Mouse (Mus musculus): ENCODE measurements around the gene Map3k11.

Map3k11 gene

DNA sequence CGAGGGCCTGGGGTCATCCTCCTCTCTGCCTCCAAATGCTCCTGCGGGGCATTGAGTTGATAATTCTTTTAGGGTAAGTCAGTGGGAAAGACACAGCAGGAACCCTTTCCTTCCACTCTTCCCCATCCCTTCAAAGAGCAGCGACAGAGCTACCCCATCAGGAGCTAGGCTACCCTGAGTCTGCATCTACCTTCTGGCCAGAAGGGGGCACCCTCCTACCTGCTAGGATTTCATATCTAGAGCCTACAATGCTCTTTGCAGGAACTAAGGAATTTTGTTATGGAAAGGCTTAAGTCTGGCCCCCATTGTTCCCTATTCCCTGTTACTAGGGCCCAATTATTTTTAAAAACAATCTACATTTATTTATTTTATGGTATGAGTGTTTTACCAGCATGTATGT, 22.7 kb downstream of the Map3k11 start:
- DNase-seq: peak; percentile 88

DNA sequence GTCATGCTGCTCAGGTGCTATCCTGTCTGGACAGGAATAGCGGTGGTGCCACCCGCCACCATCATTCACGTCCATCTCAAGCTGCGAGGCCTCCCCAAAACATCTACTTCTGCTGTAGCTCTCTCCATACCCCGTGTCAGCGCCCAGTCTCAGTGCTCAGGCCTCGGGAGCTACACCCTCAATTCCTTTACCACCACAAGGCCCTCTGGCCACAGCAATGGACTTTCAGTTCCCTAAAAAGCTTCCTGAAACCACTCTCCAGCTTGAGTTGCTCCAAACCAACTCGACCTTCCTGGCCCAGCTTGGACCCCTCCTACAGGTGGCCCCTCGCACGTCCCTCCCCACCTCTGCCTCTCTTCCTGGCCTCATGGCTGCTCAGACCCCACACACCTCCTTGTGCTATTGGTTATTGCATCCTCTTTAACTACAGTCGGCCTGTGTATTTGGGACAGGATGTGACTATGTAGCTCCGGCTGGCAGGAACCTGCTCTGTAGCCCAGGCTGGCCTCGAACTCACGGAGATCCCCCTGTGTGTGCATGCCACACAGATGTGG, 23.4 kb downstream of the Map3k11 start:
- no peak for DNase-seq

DNA sequence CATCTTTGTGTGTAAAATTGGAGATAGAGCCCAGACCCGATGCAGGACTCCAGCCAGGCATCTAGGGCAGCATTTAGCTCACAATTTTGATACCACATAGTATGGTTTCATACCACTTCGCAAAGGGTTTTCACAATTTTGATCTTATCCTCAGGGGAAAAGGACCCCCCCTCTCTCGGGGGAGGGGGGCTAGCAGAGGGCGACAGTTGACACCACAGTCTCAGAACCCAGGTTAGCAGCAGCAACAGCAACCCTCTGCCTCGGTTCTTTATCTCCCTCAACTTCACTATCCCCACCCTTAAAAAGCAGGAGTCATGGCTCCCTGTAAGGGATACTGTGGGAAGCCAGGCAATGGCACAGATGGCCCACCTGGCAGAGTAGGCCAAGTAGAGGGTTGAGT, 24.7 kb downstream of the Map3k11 start:
- no peak for DNase-seq

GRCm38 (mm10) chr19:5713730-5714129, 25.2 kb downstream of the Map3k11 start:
- peak; percentile 81 for DNase-seq

- peak; percentile 58 for DNase-seq
Measured at GRCm38 (mm10) chr19:5715793-5716688, 27.5 kb downstream of the Map3k11 start.

GRCm38 (mm10) chr19:5716955-5717354, 28.4 kb downstream of the Map3k11 start:
- DNase-seq: no peak

- DNase-seq: no peak
Measured at GRCm38 (mm10) chr19:5721233-5721632, 32.7 kb downstream of the Map3k11 start.

DNA sequence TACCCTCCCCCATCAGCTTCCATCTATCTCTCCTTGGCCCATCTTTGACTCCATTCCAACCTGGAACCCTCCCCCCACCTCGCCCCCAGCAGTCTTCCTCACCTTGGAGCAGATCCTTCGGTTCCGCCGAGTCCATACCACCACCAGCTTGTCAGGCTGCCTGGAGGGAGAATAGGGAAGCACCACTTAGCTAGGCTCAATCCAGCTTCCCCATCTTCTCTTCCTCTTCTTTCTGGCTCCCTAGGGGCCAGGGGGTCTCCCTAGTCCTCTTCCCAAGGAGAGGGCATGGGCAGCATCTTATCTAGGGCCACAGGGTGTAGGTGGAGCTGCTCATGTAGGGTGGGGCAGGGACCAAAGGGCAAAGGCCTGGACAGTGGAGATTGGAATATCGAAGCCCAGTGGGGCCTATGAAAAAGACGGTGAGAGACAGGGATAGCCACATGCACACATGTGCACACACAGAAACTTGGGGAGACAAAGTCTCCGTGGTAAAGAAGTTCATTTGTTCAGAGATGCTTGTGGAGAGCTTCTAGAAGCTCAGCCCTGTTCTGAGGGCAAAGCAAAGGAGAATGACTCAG, 34.4 kb downstream of the Map3k11 start:
- DNase-seq: no peak

DNA sequence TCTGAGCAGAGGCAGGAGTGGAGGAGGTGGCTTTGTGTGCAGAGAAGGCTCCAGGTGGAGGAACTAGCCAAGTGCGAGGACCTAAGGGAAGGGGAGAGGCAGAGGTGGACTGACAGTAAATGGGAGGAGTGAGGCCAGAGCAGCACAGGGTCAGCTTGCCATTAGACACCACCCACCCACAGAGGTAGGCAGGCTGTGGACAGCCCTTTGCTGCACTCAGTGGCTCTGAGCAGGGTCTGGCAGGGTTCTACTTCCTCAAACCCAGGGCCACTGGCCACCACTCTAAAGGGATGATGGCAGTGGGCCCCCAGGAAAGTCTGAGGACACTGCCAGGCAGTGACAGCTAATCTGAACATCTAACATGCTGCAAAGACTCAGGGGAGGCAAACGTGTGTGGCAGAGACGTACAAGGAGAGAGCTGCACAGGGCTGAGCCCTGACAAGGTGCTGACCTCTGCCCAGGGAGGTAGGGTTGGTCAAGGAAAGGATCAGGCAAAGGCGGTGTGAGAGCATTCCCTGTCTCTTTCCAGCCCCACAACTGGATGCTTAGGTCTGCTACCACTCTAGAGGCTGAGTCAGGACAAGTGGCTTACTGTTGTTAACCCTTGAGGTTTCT, 35.5 kb downstream of the Map3k11 start:
- DNase-seq: no peak

DNA sequence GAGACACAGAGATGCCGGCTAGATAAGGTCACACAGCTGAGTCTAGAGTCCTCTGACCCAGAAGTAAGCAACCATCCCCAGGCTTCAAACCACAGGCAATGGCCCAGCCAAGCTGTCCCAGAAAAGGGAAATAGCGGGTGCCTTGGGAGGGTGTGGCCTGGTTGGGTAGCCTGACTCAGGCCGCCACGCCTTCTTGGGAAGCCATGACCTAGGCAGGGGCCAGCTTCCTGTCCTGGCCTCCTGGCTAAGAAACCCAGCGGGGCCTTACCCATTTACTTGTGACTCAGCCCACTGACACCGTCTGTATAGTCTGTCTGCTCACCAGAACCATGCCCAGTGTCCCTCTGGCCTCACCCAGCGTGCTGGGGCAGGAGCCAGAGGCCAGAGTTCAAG, 36.0 kb downstream of the Map3k11 start:
- peak; percentile 70 for DNase-seq

DNA sequence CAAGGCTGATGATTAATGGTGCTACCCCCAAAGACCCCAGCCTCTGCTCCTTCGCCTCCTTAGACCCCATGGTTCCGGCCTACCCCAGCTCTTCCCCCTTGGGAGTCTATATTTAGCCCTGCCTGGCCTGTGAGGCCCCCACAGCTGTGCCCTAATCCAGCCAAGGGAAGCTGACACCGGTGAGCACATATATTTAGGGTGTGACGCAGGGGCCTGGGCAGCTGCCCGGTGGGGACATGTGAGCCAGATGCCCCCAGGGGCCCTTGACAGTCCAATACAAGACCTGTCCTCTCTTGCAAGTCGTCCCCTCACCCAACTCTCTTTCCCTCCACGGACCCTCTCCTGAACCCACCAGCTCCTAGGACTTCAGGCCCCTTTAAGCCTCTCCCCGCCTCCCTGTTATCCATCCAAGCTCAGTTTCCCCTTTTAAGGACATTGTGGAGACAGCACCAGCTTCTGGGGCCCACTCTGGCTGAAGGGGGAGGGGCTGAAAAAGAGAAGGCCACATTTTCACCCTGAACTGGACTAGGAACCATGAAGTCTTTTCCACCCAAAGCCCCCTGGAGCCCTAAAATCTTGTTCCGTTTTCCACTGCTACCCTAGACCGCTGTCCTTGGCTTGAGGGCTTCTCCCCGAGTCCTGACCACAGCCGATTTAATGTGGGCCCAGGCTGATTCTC, 36.6 kb downstream of the Map3k11 start:
- peak; percentile 28 for DNase-seq

- peak; percentile 83 for DNase-seq
Measured at GRCm38 (mm10) chr19:5725767-5726515, 37.4 kb downstream of the Map3k11 start, which contains the start of gene Ehbp1l1. Gene Ehbp1l1 (minus strand): TSS chr19:5726317.

DNA sequence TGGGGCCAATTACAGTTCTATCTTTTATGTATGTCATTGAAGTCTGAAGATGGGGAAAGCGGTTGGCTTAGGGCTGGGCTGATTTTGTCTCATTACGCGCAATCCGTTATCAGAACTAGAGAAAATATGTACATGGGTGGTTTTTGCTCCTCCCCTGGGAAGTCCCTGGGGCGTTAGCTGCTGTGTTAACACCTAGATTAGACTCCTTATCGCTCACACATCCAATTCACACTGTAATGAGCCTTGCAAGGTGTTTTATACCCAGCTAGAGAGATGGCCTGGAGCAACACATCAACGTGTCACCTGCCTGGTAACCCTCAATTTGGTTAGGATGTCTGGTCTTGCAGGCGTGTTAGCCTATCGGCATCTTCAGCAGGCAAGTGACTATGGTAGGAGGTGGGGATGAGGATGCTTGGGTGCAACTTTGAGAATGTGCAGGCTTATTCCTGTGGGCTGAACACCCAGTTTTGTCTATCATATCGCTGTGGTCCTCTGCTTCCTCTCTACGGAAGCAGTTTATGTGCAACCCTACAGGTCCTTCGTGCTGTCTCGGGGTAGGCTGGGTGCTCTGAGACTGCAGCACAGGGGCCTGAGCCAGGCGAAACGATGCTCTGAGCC, 38.5 kb downstream of the Map3k11 start:
- no peak for DNase-seq

- peak; percentile 93 for DNase-seq
Measured at GRCm38 (mm10) chr19:5727701-5728100, 39.2 kb downstream of the Map3k11 start.

GRCm38 (mm10) chr19:5728631-5729443, 40.3 kb downstream of the Map3k11 start:
- peak; percentile 66 for DNase-seq

GRCm38 (mm10) chr19:5729444-5729815, 40.9 kb downstream of the Map3k11 start, which contains the start of gene Fam89b:
Gene Fam89b (minus strand): TSS chr19:5729653.
- DNase-seq: peak; percentile 93

GRCm38 (mm10) chr19:5730314-5731186, 42.0 kb downstream of the Map3k11 start:
- DNase-seq: no peak

GRCm38 (mm10) chr19:5731264-5731978, 42.9 kb downstream of the Map3k11 start:
- peak; percentile 94 for DNase-seq

DNA sequence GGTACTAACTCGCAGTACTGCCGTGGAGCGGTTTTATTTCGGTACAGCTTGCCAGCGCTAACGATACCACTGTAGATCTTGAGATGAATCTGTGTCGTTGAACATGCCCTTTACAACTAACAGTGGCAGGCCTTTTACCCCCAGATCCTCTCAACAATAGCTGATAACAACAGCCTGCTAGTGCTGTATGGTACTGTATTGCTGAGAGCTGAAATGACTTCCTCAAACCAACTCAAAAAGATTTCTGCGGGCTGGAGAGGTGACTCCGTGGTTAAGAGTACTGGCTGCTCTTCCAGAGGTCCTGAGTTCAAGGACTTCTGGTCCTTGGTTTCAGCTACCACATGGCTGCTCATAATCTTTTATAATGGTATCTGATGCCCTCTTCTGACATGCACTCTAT, 45.8 kb downstream of the Map3k11 start:
- no peak for DNase-seq
